In genomic region chr6:5977238-5977920, GRCm38 (mm10) we compare ENCODE assay signal across 9 mouse cellular contexts.
DNase-seq lines count a peak whose midpoint lies in the region; ATAC-seq lines count a peak whose summit lies in the region.
"Had no signal": no experiment of that assay in that cellular context is flagged by ENCODE, and none has a peak within 500 bp of the region (broad histone marks: within the 10 kb centered on the region; RNA-seq: fewer than 3 reads in every experiment).

No protein-coding gene starts in this region.

- WGBS in lung, embryonic 15.5 days = 34% methylated on average over 15 of the region's 15 CpGs
- WGBS in embryonic facial prominence, embryonic 12.5 days = 36% methylated on average over 15 of the region's 15 CpGs

- no peak overlapping the region for H3K4me3 ChIP-seq in lung, embryonic 15.5 days
- no peak overlapping the region for H3K4me3 ChIP-seq in embryonic facial prominence, embryonic 12.5 days

- peak; percentile 62; the same call in 1 of the 2 replicates for ATAC-seq in lung, embryonic 15.5 days (ENCODE audit: borderline replicate concordance, extremely low read depth, low FRiP score, low TSS enrichment)
- ATAC-seq in embryonic facial prominence, embryonic 12.5 days (ENCODE audit: insufficient number of reproducible peaks, insufficient read depth, low FRiP score, low TSS enrichment) = 0 out of 2 replicates have a peak, but pooled peaks have one; percentile 41
- ATAC-seq in activated CD4-positive, CD25-positive, alpha-beta regulatory T cell, adult 4 months = no peak
- ATAC-seq: midbrain, embryonic 16.5 days had no signal

- H3K36me3 ChIP-seq in lung, embryonic 15.5 days = no peaks in the 10 kb centered on the region
- no peaks in the 10 kb centered on the region for H3K36me3 ChIP-seq in embryonic facial prominence, embryonic 12.5 days

- no peak overlapping the region for H3K4me2 ChIP-seq in lung, embryonic 15.5 days
- peak overlapping the region; percentile 19; the same call in 1 of the 2 replicates for H3K4me2 ChIP-seq in embryonic facial prominence, embryonic 12.5 days (replicated peaks)
- H3K4me2 ChIP-seq: hindbrain, embryonic 14.5 days had no signal

- H3K27ac ChIP-seq in lung, embryonic 15.5 days = 0 out of 2 replicates have a peak overlapping the region, but pooled peaks have one; percentile 3
- peak overlapping the region; percentile 2; the same call in 1 of the 2 replicates for H3K27ac ChIP-seq in embryonic facial prominence, embryonic 12.5 days
- H3K27ac ChIP-seq: hindbrain, embryonic 14.5 days had no signal

- H3K27me3 ChIP-seq in lung, embryonic 15.5 days = no peaks in the 10 kb centered on the region
- no peaks in the 10 kb centered on the region for H3K27me3 ChIP-seq in embryonic facial prominence, embryonic 12.5 days

- H3K9me3 ChIP-seq in lung, embryonic 15.5 days = no peaks in the 10 kb centered on the region
- H3K9me3 ChIP-seq in embryonic facial prominence, embryonic 12.5 days = no peaks in the 10 kb centered on the region

- no peak overlapping the region for H3K9ac ChIP-seq in lung, embryonic 15.5 days
- no peak overlapping the region for H3K9ac ChIP-seq in embryonic facial prominence, embryonic 12.5 days
- H3K9ac ChIP-seq: hindbrain, embryonic 14.5 days had no signal

- DNase-seq in lung, adult 18-20 months = no peak
- peak; percentile 29 to 37 for DNase-seq in heart, postnatal 14 days
- DNase-seq in skeletal muscle tissue, adult 2 months (ENCODE audit: low read depth, low spot score) = peak; percentile 10
- DNase-seq in cerebellum, adult 11-12 months = no peak

- peaks cover 16% of the 10 kb centered on the region for H3K4me1 ChIP-seq in lung, embryonic 15.5 days
- no peaks in the 10 kb centered on the region; the same call in 1 of the 2 replicates for H3K4me1 ChIP-seq in embryonic facial prominence, embryonic 12.5 days

- intact Hi-C loops in heart, postnatal 14 days (cut with DNase I) = no loop called here

Comparison
In these comparisons a context has a peak if more than half of its experiments do, and no peak if none do; other contexts are left out.
1. DNase-seq: peak in heart, postnatal 14 days (2 of 2) and skeletal muscle tissue, adult 2 months (single experiment); none in lung, adult 18-20 months (0 of 2) and cerebellum, adult 11-12 months (single experiment).